Mouse (Mus musculus): ENCODE data around the gene Slc24a5.
"Not testable (repeated sequence)": the region's sequence is repeated elsewhere in the genome, so short reads cannot be mapped to it uniquely, and the experiment has no call there.

Slc24a5 gene

GRCm38 (mm10) chr2:125067894-125068293, at the start of gene Slc24a5:
Gene Slc24a5, plus strand, starts transcription at chr2:125068124.
- in situ Hi-C loops (cut with MboI; ENCODE audit: low pct_unique_long_range_greater_than_20kb in 1 of 2, low sequenced_read_pairs in 2 of 2, unreplicated experiment in 1 of 2) = no loop called here

DNA sequence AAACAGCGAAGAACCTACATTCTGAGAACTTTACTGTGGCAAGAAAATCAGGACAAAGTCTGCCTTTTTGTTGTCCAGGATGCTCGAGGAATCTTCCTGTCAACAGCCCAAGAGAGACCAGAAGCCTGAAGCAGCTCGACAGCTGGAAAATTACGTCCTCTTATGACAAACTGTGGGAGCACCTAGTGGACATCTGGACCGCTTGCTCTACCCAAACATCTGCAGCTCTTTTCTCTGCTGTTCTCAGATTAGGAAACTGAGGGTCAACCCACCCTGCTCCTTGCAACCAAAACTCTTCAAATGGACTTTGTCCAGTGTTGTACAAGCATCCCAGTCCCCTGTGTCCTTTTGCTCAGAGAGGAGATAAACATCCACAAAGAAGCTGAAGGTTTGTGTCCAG, 43.5 kb upstream of the Slc24a5 start:
- in situ Hi-C loops (cut with MboI; ENCODE audit: low pct_unique_long_range_greater_than_20kb in 1 of 2, low sequenced_read_pairs in 2 of 2, unreplicated experiment in 1 of 2) = no loop called here

- in situ Hi-C loops (cut with MboI; ENCODE audit: low pct_unique_long_range_greater_than_20kb in 1 of 2, low sequenced_read_pairs in 2 of 2, unreplicated experiment in 1 of 2) = no loop called here
Measured at GRCm38 (mm10) chr2:125026358-125027000, 41.4 kb upstream of the Slc24a5 start.

DNA sequence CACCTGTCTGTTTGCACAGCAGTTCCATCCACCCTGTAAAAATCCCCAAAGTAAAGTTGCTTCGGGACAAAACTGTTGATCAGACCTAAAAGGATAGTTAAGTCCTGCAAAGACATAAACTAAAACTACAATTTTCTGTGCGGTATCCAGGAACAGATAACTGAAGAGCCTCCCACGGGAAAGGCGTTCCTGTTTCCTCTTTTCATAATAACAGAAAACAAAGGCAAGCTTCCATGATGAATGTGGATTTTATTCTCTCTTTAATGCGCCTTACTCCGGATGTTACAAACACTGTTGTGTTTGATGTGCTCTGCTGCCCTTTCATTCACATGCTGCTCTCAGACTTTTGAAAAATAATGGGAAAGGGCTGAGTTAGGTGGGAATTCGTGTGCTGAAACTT, 37.3 kb upstream of the Slc24a5 start:
- in situ Hi-C loops (cut with MboI; ENCODE audit: low pct_unique_long_range_greater_than_20kb in 1 of 2, low sequenced_read_pairs in 2 of 2, unreplicated experiment in 1 of 2) = no loop called here

DNA sequence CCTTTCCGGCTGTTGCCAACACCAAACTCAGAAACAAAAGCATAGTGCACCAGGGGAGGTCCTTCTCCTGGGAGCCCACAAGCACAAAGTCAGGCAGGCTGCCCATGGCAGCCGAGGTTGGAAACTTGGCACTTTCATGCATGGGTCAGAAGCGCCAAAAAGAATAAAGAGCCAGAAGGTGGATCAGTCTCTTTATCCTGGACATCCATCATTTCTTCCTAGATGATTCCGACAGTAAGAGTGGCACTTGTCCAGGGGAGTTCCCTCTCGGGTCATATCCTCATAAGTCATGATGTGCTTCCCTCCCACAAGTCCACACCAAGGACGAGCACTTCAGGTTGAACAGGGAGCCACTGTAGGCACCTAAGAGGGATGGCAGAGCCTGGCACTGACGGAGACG, 36.8 kb upstream of the Slc24a5 start:
- in situ Hi-C loops (cut with MboI; ENCODE audit: low pct_unique_long_range_greater_than_20kb in 1 of 2, low sequenced_read_pairs in 2 of 2, unreplicated experiment in 1 of 2) = no loop called here

DNA sequence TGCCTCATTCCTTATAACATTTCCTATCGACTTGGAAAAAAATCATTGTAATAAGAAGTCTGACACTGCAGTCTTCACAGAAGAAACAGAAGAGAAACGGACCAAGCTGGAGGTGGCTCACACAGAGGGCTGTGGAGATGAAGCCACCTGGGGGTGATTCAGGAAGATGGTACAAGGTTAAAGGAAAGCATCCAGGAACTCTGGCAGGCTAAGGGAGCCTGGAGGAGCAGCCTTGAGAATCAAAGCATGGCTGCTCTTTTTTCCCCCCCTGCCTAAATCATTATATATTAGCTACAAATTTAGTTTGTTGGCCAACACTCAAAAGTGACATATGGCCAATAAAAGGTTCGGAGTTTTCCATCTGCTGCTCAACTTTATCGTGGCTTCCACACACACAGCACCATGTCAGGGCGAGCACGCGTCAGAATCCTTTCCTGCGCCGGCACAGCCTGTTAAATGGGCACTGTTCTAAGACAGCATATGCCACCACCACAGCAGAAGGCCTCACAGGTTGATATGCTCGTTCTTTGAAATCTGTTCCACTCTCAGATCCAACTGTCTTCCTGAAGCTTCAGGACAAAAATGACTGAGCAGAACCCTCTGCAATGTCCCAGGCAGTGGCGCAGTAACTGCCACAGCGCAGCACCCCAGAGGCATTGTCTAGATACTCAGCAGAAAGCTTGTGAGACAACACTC, 36.2 kb upstream of the Slc24a5 start:
- in situ Hi-C loops (cut with MboI; ENCODE audit: low pct_unique_long_range_greater_than_20kb in 1 of 2, low sequenced_read_pairs in 2 of 2, unreplicated experiment in 1 of 2) = no loop called here

- in situ Hi-C loops (cut with MboI; ENCODE audit: low pct_unique_long_range_greater_than_20kb in 1 of 2, low sequenced_read_pairs in 2 of 2, unreplicated experiment in 1 of 2) = no loop called here
Measured at GRCm38 (mm10) chr2:125032258-125032973, 35.5 kb upstream of the Slc24a5 start.

DNA sequence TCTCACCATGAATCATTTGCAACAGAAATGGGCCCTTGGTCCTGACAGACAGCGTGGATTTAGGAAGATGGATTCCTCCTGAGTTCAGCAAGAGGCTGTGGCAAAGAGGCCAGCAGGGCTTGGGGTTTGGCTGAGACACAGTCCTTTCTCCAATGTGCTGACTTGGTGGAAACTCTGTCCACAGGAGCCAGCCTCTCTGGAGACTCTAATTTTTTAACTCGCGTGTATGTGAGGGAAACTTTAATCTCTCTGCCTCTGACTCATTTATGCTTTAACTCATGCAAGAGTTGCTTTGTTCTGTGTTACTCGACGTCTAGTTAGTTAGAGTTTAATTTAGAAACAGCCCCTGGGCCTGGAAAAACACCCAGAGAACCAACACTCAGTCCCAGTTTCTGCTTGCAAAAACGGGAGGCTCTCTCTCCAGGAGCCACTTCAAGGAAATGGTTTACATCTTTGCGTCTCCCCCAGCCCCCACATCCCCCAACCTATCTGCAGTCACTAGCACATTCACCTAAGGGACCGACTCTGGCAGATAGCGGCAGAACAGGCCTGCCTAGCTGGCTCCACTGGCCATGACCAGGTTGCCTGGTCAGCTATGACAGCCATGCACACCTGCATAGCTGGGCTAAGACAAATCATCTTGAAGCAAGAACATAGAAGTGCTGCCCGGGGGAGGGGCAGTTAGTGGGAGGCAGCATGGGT, 34.7 kb upstream of the Slc24a5 start:
- in situ Hi-C loops (cut with MboI; ENCODE audit: low pct_unique_long_range_greater_than_20kb in 1 of 2, low sequenced_read_pairs in 2 of 2, unreplicated experiment in 1 of 2) = no loop called here

DNA sequence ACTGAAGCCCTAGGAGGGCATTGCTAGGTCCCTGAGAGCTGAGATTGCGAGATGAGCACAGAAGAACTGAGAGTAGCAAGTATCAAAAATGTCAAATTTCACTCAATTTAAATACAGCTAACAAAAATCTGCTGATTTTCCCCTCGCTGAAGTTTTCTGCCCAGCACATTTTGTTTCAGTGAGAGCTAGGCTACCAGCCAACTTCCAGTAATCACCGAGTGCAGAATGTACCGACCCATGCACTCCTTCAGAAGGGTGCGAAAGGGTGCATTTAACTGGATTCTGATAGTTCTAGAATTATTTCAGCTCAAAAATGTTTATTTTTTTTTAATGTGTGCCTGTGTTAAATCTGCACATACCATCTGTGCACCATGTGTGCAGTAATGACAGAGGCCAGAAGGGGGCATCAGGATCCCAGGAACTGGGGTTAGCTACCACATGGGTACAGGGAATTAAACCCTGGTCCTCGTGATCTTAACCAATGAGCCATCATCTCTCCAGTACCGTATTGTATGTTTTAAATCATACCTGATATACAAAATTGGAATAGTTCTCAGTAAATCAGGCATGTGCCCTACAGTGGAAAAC, 12.5 kb upstream of the Slc24a5 start:
- in situ Hi-C loops (cut with MboI; ENCODE audit: low pct_unique_long_range_greater_than_20kb in 1 of 2, low sequenced_read_pairs in 2 of 2, unreplicated experiment in 1 of 2) = loop anchor here in 1 of 2 experiments (10.0 kb wide), 1 partner anchor 139 kb away; no protein-coding TSS in a partner anchor

DNA sequence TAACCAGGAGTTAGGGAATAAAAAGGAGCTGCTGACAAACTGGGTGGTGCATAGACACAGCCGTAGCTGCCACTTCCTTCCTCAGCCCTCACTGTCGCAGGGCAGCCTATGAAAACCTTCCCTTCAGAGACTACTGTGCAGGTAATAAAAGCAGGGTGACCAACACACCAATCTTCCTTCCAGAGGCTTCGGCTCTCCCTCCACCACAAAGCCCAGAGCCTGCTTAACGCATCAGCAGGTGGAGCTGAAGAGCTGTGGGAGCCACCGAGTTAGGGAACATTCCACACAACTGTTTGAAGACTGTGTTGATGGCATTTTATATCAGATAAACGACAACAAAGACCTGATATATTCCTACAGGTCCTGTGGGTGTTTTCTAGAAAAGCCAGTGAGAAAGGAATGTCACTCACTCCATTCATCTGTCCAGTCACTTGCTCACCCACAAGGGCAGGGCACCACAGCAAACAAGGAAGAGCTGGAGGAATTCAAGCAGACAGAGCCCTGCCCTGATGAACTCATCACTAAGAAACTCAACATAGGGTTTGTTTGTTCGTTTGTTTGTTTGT, 10.6 kb upstream of the Slc24a5 start:
- in situ Hi-C loops (cut with MboI; ENCODE audit: low pct_unique_long_range_greater_than_20kb in 1 of 2, low sequenced_read_pairs in 2 of 2, unreplicated experiment in 1 of 2) = loop anchor here in 1 of 2 experiments (10.0 kb wide), 1 partner anchor 137 kb away; no protein-coding TSS in a partner anchor

- in situ Hi-C loops (cut with MboI; ENCODE audit: low pct_unique_long_range_greater_than_20kb in 1 of 2, low sequenced_read_pairs in 2 of 2, unreplicated experiment in 1 of 2) = no loop called here
Measured at GRCm38 (mm10) chr2:125061451-125061850, 6.5 kb upstream of the Slc24a5 start.

DNA sequence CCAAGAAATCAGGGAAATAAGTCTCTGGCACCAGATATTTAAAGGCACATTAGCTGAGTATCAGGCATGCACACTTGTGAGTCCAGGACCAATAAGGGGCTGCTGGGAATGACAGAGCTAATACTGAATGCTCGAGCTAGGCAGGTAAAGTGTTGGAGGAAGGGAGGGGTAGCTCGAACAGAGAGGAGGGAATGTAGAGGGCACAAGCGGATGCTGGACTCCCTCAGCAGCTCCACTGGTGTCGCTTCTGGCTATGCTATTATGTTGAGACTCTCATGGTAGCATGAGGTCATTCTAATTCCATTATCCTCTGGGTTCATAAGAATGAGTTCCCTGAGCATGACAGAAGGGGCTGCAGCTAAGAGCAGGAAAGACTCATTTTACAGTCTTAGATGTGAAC, 5.0 kb upstream of the Slc24a5 start:
- in situ Hi-C loops (cut with MboI; ENCODE audit: low pct_unique_long_range_greater_than_20kb in 1 of 2, low sequenced_read_pairs in 2 of 2, unreplicated experiment in 1 of 2) = no loop called here

DNA sequence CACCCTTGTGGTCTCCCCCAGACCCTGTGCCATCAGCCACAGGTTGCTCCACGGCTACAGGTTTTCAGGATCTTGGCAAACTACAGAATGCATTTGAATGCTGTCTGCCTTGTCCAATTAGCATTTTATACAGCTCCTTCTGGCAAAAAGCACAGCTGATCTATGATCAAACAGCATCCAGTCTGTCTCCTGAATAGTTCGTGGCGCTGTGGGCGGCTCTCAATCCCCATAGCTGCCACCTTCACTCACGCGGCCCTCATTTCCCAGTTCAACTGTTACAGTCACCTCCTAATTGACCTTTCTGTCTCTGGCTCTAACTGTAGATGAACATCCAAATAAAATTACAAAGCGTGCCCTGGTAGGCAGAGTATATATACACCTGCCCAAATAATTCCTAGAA, 551 bp upstream of the Slc24a5 start:
- in situ Hi-C loops (cut with MboI; ENCODE audit: low pct_unique_long_range_greater_than_20kb in 1 of 2, low sequenced_read_pairs in 2 of 2, unreplicated experiment in 1 of 2) = no loop called here

- in situ Hi-C loops (cut with MboI; ENCODE audit: low pct_unique_long_range_greater_than_20kb in 1 of 2, low sequenced_read_pairs in 2 of 2, unreplicated experiment in 1 of 2) = no loop called here
Measured at GRCm38 (mm10) chr2:125068696-125069095, 772 bp downstream of the Slc24a5 start.

DNA sequence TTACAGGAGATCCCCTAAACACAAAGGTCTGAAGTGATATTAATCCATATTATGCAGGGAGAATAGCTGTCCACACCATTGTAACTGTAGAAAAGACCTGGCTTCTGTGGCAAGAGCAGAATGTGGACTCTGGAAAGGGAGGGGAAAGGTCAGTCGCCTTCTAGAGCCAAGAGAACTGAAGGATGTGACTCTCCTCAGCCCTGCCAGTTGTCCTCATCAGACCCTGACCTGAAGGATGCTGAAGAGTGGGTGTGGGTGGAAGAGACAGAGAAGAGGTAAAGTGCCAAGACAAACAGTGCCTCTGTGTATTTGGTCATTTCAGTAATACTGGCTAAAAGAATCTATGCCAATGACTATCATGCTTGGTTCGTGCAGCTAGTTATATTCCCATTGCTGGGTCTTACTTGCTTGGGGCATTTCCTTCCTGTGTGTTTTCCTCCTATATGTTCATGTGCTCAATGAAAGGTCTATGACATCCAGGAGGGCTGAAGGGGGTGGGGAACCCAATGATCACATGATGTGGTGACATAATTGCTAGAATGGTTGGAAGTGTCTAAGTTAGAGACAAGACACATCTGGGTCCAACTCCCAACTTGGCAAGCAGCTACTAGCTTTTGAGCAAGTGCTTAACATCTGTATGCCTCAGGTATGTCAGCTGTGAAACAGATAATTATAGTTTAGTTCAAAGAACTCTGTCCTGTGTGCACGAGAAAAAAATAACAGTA, 5.3 kb downstream of the Slc24a5 start:
- in situ Hi-C loops (cut with MboI; ENCODE audit: low pct_unique_long_range_greater_than_20kb in 1 of 2, low sequenced_read_pairs in 2 of 2, unreplicated experiment in 1 of 2) = no loop called here

- in situ Hi-C loops (cut with MboI; ENCODE audit: low pct_unique_long_range_greater_than_20kb in 1 of 2, low sequenced_read_pairs in 2 of 2, unreplicated experiment in 1 of 2) = no loop called here
Measured at GRCm38 (mm10) chr2:125083879-125084278, 16.0 kb downstream of the Slc24a5 start.

DNA sequence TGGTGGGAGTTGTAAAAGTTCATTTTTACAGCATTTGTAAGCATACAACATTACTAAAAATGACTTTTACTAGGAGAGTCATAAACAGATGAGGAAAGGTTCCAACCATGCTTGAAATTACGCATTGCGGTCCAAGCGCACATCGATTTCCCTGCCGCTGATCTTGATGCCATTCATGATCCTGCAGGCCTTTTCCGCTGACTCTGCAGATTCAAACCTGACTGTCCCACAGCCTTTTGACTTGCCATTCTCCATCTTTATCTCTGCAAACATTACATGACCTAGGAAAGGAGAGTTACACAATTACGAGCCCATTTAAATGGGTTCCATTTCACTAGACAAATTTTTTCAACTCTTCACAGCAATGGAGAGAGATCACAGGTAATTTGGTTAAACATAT, 20.8 kb downstream of the Slc24a5 start:
- in situ Hi-C loops (cut with MboI; ENCODE audit: low pct_unique_long_range_greater_than_20kb in 1 of 2, low sequenced_read_pairs in 2 of 2, unreplicated experiment in 1 of 2) = no loop called here

DNA sequence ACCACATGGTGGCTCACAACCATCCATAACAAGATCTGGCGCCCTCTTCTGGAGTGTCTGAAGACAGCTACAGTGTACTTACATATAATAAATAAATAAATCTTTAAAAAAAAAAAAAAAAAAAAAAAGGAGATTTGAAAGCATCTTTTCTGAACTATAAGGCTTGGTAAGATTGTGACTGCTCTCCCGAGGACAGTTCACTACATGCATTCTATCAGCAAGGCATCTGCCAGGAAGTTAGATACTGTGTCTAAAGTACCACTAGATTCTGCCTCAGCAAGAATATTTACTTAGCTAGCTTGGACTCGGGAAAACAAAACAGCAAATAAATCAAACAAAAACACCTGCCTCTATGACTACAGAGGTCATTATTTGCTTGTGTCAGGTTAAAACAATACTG, 24.2 kb downstream of the Slc24a5 start:
- in situ Hi-C loops (cut with MboI; ENCODE audit: low pct_unique_long_range_greater_than_20kb in 1 of 2, low sequenced_read_pairs in 2 of 2, unreplicated experiment in 1 of 2) = not testable (repeated sequence)
